Mouse (Mus musculus) ES-CJ7 (cell line): Measurements from ENCODE around the gene Kcnk18.
A peak's percentile ranks its signal among the peaks of the same experiment; 100 is the strongest.

ENCODE experiments used
- DNase-seq: peaks from one replicate; pipeline ENCODE4 v3.0.0; 2011; ENCODE audit warnings: low read depth, low spot score

Kcnk18 gene

DNA sequence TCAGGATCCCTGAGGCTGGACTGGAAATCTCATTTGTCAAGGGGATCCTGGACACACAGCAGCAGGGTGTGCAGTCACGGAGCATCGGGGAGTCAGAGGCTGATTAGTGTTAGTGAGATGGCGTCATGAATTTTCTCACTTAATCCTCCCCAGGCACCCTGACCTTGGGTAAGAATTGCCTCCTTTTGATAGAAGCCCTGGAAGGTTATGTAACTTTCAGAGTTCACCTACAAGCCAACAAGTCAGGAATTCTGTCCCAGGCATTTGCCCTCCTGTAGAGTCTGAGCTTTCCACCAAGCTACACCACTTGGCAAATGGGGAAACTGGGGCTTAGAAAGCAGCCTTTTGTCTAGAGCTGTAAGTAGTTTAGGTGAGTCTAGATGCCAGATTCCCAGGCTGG is 2.1 kb downstream of the Kcnk18 start:
- DNase-seq: no peak

DNA sequence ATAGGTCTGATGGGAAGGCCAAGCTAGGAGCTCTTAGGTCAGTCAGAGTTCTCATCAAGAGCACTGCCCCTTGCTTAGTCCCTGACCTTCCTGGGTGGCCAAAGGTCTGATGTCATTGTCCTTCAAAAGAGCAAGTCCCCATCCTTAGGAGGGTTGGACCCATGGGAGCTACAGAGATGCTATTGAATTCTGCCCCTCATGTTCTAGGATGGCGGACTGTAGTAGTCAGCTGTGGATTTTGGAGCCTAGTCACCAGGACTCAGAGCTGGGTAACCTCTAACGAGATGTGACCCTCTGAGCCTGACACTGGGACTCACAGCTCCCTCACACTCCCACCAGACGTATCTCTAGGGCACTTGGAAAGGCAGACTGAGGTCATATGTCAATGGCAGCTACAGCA is 9.4 kb downstream of the Kcnk18 start:
- no peak for DNase-seq

DNA sequence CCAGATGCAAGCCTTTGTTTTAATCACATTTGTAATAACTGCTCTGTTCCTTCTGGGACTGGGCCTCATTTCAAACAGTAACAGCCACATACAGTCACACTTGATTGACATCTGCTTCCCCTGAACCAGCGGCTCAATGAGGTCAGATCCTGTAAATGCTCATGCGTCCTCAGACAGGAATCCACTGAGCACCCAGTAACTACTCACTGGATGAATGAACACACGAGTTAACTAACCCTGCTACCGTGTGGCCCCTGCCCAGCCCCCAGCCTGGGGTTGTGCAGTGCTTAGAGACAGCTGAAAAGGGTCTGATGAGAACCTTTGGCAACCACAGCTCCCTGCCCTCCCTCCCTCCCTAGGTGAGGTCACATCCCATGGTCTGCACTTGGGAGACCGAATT is 13.8 kb downstream of the Kcnk18 start:
- no peak for DNase-seq

DNA sequence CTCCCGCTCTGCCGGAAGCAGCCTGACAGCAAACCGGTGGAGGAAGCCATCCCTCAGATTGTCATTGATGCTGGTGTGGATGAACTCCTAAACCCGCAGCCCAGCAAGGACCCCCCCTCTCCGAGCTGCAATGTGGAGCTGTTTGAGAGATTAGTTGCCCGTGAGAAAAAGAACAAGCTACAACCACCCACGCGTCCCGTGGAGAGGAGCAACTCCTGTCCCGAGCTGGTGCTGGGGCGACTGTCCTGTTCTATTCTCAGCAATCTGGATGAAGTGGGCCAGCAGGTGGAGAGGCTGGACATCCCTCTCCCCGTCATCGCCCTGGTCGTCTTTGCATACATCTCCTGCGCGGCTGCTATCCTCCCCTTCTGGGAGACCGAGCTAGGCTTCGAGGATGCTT is 16.0 kb downstream of the Kcnk18 start:
- no peak for DNase-seq

DNA sequence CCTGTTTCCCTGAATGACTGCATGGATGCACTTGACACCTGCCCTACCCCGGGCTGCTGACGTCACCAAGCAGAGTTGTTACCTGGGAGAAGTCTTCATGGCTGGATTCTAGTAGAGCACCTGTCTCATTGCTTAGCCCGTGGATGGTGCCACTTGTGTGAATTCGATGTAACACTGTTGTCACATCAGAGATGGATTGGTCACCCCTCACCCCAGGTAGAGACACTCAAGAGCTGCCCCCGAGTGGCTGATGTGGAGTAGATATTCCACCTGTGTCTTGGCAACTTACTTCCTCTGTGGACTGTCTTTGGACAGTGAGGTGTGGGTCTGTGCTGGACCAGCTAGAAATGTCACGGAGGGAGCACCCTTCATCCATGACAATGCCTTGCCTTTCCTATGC is 17.0 kb downstream of the Kcnk18 start:
- DNase-seq: no peak

DNA sequence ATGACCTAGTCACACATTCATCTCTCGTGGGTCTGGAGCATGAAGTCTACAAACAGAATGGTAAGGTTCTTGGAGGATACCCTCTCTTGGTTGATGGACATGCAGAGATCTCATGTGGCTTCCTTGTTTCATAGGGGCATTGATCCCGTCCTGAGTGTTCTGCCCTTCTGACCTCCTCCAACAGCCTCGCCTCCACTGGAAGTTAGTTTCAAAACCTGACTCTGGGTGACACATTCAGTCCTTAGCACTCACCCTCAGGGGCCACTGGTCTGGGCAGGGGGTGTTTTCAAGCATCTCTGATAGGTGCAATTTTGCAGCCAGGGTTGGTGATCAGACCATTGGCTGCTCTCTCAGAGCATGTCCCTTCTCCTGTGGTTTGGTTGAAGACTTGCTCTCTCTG is 19.6 kb downstream of the Kcnk18 start:
- no peak for DNase-seq

DNA sequence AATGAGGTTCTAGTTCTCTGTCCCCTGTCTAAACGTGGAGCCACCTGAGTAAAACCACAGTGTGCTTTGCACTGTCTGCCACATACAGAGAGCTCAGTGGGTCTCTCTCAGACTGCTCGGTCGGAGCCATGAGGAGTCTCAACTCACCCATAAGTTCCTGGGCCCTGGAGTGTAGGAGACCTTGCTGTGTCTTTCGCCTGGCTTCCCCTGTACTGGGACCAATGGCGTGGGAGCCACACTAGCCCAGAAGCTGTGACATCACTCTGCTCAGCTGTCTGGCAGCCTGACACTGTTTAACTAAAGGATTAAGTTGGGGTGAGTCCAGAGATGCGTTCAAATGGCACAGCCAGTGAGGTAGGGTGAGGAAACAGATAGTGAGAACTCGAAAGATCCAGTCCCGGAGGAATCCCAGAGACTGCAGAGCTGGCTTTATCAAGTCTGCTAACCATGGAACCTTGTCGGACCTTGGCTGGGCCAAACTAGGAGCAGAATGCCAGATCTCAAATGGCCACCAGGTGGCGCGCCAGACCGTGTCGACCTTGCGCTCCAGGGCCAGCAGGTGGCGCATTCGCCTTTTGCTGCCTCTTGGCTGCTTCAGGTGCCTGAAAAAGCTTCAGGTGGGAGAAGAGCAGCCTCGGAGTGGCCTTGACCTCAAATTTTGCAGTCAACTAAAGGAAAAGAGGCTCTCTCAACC is 20.3 kb downstream of the Kcnk18 start:
- DNase-seq: peak; percentile 80

DNA sequence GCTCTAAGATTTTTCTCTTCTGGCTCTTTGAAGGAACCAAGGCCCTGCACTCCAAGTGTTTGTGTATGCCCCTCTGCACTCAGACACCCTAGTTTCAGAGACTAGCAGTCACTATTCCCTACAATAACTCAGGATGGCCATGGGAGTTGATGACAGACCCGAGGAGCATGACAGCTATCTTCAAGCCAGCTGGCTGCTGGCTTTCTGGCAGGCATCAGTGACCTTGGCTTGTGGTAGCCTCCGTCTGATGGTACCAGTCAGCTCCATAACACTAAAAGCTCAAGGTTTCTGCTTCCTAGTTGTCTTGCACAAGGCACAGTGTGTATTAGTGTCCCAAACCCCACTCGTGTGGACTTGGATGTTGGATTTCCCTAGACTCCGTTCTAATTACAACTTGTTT is 23.0 kb downstream of the Kcnk18 start:
- no peak for DNase-seq

DNA sequence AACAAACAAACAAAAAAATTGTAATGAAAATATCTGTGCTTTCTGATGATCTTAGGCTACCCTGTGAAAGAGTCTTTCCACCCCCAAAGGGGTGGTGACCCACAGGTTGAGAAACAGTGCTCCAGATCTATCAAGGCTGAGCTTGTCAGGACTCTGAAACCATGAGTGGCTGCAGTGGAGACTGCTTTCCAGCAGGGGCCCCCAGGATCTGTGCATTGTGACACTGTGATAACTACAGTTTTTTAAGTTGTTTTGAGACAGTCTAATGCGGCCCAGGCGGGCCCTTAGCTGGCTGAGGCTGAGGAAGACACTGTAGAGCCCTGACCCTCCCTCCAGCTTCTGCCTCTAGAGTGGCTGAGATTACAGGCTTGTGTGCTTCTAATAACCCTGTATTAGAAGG is 24.0 kb downstream of the Kcnk18 start:
- DNase-seq: no peak

DNA sequence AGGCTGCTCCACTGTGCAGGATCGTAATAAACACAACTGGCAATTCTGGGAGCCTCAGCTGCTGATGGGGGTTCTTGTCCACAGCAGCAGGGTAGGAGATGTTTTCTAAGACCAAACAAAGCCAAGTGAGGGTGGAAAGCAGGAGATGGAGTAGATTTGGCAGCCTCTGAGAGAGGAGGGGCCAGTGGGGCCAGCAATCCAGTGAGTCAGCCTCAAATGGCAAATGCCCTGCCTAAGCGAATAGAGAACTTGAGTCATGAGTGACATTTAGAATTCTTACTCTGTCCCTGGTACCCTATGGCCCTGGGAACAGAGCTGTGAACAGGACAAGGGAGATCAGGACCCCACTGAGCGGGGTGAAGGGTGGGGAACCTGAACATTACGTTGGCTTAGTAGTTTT is 29.1 kb downstream of the Kcnk18 start:
- no peak for DNase-seq

DNA sequence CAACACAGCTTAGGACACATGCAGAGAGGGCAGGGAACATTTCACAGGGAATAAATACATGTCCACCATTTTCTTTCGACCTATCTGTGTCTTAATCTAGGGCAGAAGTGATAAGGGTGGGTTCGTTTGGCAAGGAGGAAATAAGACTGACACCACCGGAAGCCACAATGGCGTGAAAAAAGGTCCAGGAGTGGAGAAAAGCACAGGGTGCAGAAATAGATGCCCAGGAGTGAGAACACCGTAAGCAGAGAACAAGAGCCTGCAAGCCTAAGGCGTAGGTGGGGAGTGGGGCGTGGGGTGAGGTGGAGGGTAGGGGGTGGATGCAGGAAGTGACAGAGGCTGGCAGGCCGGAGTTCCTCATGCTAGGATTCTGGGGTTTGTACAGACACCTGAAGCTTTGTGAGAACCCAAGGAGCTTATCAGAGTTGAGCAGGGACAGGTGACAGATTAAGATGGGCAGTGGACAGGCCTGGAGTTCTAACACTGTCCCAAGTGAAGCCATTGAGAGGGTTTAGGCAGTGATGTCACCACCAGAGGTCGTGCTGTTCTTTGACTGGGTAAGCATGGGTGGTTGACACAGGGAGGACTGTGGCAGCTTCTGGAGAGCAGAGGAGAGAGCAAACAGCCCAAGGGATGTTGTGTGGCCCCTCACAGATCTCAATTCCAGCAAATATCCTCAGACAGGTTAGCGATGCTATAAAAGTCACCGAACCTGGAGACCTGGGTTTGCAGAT is 29.7 kb downstream of the Kcnk18 start:
- DNase-seq: peak; percentile 17

DNA sequence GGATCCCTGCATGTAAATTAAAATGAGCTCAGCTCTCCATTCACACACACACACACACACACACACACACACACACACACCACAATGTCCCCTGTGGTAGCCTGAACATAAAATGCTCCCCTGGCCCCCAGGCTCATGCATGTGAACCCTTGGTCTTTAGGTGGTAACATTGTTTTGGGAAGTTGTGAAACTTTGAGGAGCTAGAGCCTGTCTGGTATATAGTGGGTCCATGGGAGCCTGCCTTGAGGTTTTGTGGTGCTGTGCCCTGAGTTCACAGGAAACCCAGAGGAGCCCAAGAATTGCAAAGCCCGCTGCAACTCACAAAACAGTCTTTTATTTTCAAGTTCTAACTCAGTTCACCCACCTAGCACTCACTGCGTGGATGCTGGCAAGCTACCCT is 33.6 kb downstream of the Kcnk18 start:
- DNase-seq: no peak

DNA sequence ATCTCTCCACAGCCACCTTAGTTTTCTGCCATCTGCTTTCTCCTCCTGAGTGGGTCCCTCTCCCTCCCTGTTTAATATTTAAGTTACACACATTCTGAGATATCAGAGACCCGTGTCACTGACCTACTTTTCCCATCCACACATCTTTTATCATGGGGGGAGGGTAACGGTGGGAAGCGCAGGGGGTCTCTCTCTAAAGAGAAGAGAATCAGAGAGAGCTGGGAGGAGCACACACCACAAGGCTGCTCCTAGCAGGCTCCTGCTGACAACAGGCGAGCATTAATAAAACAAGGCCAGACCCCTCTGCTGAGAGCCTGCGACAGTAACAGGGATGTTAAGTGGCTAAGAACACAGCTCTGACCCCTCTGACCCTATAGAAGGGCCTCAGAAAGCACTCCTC is 40.6 kb downstream of the Kcnk18 start:
- no peak for DNase-seq

DNA sequence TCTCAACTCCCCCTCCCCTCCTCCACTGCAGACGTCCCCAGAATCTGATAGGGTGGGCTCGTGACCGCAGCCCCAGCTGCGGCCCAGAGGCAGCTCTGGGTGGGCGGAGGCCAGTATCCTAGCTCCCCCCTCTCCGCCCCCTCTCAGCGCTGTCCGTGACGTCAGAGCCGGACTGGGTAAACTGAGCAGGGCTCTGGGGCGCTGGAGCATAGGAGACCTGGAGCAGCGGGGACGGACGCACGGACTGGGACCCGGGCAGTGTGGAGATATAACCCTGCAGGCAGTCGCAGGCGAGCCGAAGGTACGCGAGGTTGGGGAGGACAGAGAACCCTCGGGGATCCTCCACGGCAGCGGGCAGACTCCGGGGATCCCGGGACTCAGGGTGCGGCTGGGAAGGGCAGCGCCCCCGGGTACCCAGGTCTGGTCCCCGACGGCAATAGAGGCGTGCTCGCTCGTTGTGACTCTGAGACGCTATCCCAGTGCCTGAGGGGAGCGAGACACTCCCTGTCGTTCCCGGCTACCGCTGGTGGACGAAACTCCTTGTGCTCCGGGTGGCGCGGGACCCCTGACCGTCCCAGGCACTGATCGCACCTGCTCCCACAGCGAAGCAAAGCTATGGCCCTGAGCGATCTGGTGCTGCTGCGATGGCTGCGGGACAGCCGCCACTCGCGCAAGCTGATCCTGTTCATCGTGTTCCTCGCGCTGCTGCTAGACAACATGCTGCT is 41.9 kb downstream of the Kcnk18 start, which contains the start of gene Slc18a2:
Slc18a2 (plus strand) TSS at position 179 of the 725 bp plus-strand sequence.
- peak; percentile 17 for DNase-seq

DNA sequence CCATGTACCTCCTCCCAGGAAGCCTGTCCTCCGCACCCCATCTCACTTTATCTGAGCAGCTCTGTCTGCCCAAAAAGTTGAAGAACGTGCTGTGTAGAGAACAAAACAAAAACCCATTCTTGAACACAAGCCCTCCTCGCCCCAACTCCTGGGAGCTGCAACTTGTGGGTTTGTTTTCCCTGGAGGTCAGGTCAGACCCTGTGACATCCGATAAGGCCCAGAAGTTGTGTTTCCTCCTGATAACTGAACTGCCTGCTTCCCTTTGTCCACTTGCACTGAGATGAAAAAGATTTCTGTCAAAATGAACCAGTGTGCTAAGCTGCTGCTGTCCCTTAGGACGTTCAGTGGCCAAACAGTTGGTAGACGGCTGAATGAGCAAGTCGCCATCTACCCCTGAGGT is 42.6 kb downstream of the Kcnk18 start:
- DNase-seq: no peak

DNA sequence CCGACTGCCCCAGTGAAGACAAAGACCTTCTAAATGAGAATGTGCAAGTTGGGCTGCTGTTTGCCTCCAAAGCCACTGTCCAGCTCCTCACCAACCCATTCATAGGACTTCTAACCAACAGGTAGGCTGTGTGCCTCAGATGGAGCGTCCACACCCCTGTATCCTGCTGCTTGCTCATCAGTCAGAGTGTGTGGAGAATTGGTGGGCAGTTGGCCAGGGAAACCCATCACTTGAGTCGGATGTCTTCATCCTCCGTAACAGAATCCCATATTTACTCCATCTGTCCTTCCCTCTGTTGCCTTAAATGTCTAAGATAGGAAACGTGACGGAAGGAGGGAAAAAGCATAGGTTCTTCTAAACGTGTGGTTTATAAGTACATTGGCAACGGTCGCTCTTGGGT is 44.2 kb downstream of the Kcnk18 start:
- no peak for DNase-seq

DNA sequence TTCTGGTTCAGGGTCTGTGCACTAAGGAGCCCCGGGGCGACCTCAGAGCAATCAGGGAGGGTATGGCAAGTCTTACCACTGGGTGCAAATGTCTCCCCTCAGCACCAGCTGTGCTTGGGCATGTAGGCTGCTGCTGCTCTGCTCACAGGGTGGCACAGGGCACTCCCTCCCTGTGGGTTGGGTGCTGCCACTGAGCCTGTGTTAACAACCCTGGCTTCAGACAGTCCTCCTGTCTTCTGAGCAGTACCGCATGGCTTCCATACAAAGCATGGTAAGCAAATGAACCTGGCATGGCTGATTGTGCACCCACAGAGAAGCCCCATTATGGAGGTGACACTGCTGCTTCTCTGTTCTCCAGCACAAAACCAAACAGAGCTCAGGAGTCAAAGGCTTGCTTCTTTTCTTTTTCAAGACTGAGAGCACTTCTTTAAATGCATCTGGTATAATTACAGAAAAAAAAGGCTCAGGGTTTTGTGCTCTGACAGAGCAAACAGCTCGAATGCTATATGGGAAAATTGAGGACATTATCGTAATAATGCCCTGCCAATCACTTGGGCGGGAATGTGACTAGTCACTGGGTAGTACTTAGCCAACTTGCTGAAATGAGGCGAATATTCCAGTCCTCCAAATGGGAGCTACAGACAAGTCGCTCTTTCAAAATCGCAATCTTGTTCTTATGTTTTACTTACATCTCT is 46.0 kb downstream of the Kcnk18 start:
- no peak for DNase-seq

DNA sequence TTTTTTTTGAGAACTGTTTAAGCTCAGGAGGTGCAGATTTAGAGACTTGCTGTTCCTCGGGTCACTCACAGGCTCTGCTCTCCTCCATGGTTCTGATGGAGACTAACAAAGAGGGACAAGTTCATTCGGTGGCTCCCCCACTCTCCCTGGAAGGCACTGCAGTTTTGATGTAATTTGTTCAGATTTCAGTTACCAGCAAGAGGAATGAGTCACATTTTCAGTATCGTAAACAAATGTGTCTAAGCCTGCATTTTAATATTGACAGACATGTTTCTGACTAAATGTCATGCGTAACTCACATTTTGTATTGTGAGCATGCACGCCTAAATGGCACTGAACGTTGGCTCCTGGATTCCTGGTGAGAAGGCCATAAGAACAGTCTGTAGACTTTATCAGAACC is 46.9 kb downstream of the Kcnk18 start:
- DNase-seq: no peak

DNA sequence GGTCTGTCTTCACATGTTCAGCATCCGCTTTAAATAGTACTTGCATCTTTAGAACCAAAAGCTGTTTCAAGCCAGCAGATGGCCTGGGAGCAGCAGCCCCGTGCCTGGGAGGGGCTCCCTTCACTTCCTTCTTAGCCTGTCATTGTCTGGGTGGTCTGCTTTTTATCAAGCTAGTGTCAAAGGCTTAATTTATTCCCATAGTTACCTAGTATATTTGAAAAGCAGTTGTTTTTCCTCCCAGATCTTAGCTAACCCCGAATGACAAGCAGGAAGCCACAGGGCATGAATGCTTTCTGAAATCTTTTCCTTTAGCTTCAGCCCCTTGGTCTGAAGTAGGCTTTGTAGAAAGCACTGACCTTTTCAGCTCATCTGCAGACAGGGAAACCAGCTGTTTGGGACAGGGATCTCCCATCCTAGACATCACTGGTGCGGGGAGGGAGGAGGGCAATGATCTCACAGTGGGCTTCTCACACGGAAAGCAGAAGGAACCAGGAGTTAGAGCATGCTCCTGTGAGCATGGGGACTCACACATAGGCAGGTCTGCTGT is 48.5 kb downstream of the Kcnk18 start:
- no peak for DNase-seq

DNA sequence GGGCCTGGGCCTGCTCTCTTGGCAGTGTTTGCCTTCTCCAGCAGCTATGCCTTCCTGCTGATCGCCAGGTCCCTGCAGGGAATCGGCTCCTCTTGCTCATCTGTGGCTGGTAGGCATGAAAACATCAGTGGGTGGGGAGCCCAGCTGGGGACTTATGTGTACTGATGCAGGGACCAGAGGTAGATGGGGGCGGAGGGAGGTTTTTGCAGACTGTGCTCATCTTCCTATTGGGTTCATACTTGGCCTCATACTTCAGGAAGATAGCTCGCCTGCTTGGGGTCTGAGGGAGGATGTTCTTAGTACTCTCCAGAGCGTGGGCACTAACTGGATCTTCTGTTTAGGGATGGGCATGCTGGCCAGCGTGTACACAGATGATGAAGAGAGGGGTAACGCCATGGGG is 54.2 kb downstream of the Kcnk18 start:
- DNase-seq: no peak

DNA sequence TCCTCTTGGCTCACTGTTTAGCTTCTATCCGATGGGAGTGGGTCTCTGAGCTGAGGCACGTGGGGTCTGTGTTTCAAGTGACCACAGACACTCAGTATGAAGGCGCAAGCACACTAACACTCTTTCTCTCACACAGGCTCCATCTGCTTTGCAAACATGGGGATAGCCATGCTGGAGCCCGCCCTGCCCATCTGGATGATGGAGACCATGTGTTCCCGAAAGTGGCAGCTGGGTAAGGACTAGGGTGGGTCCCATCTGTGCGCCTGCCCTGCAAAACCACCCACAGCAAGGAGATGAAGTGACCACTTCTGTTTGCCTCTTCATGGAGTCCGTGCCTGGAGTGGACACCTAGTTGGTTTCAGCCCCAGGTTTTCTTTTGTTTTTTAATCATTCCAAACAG is 57.3 kb downstream of the Kcnk18 start:
- DNase-seq: no peak

DNA sequence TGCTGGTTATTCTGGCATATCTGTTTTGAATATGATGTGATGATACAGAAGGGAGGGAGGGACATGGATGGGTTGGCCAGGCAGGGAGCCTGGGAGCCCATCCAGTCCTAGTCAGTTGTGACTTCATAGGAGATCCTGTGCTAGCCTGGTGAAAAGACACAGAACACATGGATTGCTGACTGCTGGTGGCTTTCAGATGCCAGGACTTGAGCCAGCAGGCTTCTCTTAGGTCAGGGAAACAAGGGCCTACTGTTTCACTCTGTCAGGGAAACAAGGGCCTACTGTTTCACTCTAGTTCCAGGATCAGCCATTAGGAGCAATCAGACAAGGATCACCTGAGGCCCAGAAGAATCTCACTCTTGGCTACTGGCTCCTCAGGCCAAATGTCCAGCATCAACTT is 61.8 kb downstream of the Kcnk18 start:
- DNase-seq: no peak
